Mouse (Mus musculus): ENCODE results near the gene Pum1. TPM values are rescaled to one million over a fixed set of nuclear protein-coding genes. Genes with fewer than 3 reads are reported as not detected.

Gene Pum1
- total and polyA plus RNA-seq, 3 experiments: 42.7 to 122 (median 43.5) TPM

DNA sequence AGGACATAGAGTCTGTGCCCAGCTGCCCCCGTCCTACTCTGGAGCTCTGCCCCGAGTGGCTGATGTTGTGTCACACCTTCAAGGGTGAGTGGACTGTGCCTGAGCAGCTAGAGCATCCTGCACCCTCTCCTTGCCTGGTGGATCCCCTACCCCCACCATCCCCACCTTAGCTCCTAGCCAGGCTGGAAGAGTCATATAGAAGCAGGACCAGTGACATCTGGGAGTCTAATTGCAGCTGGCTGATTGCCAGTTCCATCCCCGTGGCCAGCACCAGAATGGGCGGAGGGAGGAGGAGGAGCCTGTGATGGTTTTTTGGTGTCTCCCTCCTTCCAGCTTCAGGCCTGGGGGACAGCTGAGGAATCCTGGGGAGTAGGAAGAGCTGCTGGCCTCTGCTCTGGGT is 136.0 kb downstream of the Pum1 start:
- DNase-seq (ENCODE audit: low spot score) (no peak), ATAC-seq (ENCODE audit: extremely low read depth, insufficient number of reproducible peaks, low FRiP score, poor library complexity, severe bottlenecking) (no peak)
- Histone ChIP-seq H3K36me3 (replicated peaks) (no peaks in the 10 kb centered on the region), H3K27me3 (ENCODE audit: insufficient read depth, low read length) (peaks cover 36% of the 10 kb centered on the region), H3K9me3 (replicated peaks) (no peaks in the 10 kb centered on the region), H3K4me3 (ENCODE audit: low read depth, low read length) (no peak overlapping the region), H3K4me1 (ENCODE audit: insufficient read depth, low read depth, low read length) (no peaks in the 10 kb centered on the region)
- no peak for TF ChIP-seq GATA1 (IDR thresholded peaks at IDR 0.05; ENCODE audit: borderline replicate concordance, low read length)
- TF ChIP-seq CTCF (IDR thresholded peaks at IDR 0.05; ENCODE audit: low read depth, low read length): no peak
- no peak for TF ChIP-seq GATA2 (IDR thresholded peaks at IDR 0.05; ENCODE audit: borderline replicate concordance, low read depth, low read length)
- TF ChIP-seq POLR2AphosphoS5 (IDR thresholded peaks at IDR 0.05; ENCODE audit: insufficient replicate concordance, low read depth, low read length): no peak
- TF ChIP-seq TAL1 (conservative IDR thresholded peaks at IDR 0.05; ENCODE audit: low read depth, low read length): no peak

- ATAC-seq (ENCODE audit: extremely low read depth, insufficient number of reproducible peaks, low FRiP score, poor library complexity, severe bottlenecking): no peak
- Histone ChIP-seq H3K36me3 (replicated peaks) (no peaks in the 10 kb centered on the region), H3K9me3 (replicated peaks) (no peaks in the 10 kb centered on the region), H3K4me1 (ENCODE audit: insufficient read depth, low read depth, low read length) (no peaks in the 10 kb centered on the region), H3K4me3 (ENCODE audit: low read depth, low read length) (no peak overlapping the region), H3K27me3 (ENCODE audit: insufficient read depth, low read length) (peaks cover 33% of the 10 kb centered on the region)
- TF ChIP-seq GATA1 (IDR thresholded peaks at IDR 0.05; ENCODE audit: borderline replicate concordance, low read length): no peak
- no peak for TF ChIP-seq CTCF (IDR thresholded peaks at IDR 0.05; ENCODE audit: low read depth, low read length)
- TF ChIP-seq TAL1 (conservative IDR thresholded peaks at IDR 0.05; ENCODE audit: low read depth, low read length): no peak
- no peak for TF ChIP-seq POLR2AphosphoS5 (IDR thresholded peaks at IDR 0.05; ENCODE audit: insufficient replicate concordance, low read depth, low read length)
- TF ChIP-seq GATA2 (IDR thresholded peaks at IDR 0.05; ENCODE audit: borderline replicate concordance, low read depth, low read length): no peak
- no peak for DNase-seq (ENCODE audit: low spot score)
These were observed 136.5 kb downstream of the Pum1 start for GRCm38 (mm10) chr4:130799582-130799981.

DNA sequence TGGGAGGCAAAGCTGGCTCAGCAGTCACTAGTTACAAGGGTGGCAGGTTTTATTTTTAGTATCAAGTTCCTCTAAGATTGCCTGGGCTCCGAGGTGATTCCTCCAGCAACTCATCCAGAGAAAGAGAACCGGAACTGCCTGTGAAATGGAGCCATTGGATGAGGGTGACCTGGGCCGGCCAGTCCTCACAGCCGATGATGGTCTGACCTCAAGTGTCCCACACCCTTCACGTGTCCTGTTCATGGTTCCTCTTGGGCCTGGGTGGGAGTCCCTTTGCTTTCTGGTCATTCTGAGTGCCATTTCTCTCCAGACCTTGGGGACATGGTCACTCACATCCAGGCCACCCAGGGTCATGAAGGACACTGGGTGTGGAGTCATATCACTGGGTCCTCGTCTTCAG is 137.0 kb downstream of the Pum1 start:
- TF ChIP-seq GATA1 (IDR thresholded peaks at IDR 0.05; ENCODE audit: borderline replicate concordance, low read length) (no peak), POLR2AphosphoS5 (IDR thresholded peaks at IDR 0.05; ENCODE audit: insufficient replicate concordance, low read depth, low read length) (no peak), TAL1 (conservative IDR thresholded peaks at IDR 0.05; ENCODE audit: low read depth, low read length) (no peak), CTCF (IDR thresholded peaks at IDR 0.05; ENCODE audit: low read depth, low read length) (no peak), GATA2 (IDR thresholded peaks at IDR 0.05; ENCODE audit: borderline replicate concordance, low read depth, low read length) (no peak)
- peaks cover 39% of the 10 kb centered on the region for H3K27me3 ChIP-seq (ENCODE audit: insufficient read depth, low read length)
- H3K4me3 ChIP-seq (ENCODE audit: low read depth, low read length): no peak overlapping the region
- H3K9me3 ChIP-seq (replicated peaks): no peaks in the 10 kb centered on the region
- H3K36me3 ChIP-seq (replicated peaks): no peaks in the 10 kb centered on the region
- no peaks in the 10 kb centered on the region for H3K4me1 ChIP-seq (ENCODE audit: insufficient read depth, low read depth, low read length)
- DNase-seq (ENCODE audit: low spot score) (no peak), ATAC-seq (ENCODE audit: extremely low read depth, insufficient number of reproducible peaks, low FRiP score, poor library complexity, severe bottlenecking) (no peak)

DNA sequence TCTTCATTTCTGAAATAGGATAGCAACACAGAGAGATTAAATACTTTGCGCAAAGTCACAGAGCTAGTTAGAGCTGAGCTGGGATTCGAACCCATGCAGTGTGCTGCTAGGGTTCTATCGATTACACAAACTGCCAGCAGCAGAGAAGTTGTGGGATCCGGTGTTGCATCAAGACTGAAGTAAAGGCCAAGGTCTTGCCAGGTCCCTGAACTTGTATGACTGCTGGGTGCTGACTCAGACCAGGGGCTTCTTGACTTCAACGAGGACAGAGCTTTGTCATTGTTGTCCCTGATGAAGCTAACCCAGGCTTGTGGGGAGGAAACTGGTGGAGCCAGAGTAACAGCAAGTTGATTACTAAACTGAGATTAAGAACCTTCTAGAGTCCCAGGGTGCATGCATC is 138.1 kb downstream of the Pum1 start:
- ATAC-seq (ENCODE audit: extremely low read depth, insufficient number of reproducible peaks, low FRiP score, poor library complexity, severe bottlenecking) (no peak), DNase-seq (ENCODE audit: low spot score) (no peak)
- Histone ChIP-seq H3K27me3 (ENCODE audit: insufficient read depth, low read length) (peaks cover 33% of the 10 kb centered on the region), H3K4me3 (ENCODE audit: low read depth, low read length) (no peak overlapping the region), H3K4me1 (ENCODE audit: insufficient read depth, low read depth, low read length) (no peaks in the 10 kb centered on the region), H3K9me3 (replicated peaks) (no peaks in the 10 kb centered on the region), H3K36me3 (replicated peaks) (no peaks in the 10 kb centered on the region)
- TF ChIP-seq GATA1 (IDR thresholded peaks at IDR 0.05; ENCODE audit: borderline replicate concordance, low read length) (no peak), TAL1 (conservative IDR thresholded peaks at IDR 0.05; ENCODE audit: low read depth, low read length) (no peak), GATA2 (IDR thresholded peaks at IDR 0.05; ENCODE audit: borderline replicate concordance, low read depth, low read length) (no peak), POLR2AphosphoS5 (IDR thresholded peaks at IDR 0.05; ENCODE audit: insufficient replicate concordance, low read depth, low read length) (no peak), CTCF (IDR thresholded peaks at IDR 0.05; ENCODE audit: low read depth, low read length) (no peak)

DNA sequence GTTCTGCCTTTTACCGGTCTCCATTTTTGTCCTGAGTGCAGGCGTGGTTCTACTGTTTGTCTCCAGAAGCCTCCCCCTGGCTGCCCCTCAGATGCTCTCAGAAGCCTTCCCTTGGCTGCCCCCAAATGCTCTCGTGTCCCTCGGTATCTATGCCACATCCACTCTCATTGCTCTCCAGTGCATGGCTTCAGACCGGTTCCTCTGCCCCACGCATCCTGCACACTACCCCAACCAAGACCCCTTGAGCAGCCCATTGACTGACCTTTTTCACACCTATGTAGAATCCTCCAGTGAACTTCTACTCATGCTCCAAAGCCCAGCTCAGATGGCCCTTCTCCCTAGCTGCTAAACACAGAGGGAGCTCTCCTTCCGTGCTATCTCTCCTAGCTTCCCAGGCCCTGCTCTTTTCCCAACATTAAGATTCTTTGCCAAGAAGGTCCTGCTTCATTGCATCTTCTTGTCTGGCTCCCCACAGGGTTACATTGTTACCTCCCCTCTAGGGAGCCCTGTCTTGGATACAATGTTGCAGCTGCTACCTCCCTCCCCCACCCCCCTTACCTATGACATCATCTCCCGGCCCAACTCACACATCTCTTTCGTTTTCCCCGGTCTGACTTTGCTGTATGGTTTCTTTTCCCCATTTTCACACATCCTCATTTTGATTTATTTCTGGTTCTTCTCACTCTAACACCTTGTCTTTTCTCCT is 138.7 kb downstream of the Pum1 start:
- no peaks in the 10 kb centered on the region for H3K4me1 ChIP-seq (ENCODE audit: insufficient read depth, low read depth, low read length)
- H3K36me3 ChIP-seq (replicated peaks): no peaks in the 10 kb centered on the region
- no peak overlapping the region for H3K4me3 ChIP-seq (ENCODE audit: low read depth, low read length)
- ATAC-seq (ENCODE audit: extremely low read depth, insufficient number of reproducible peaks, low FRiP score, poor library complexity, severe bottlenecking) (no peak), DNase-seq (ENCODE audit: low spot score) (no peak)
- peaks cover 33% of the 10 kb centered on the region for H3K27me3 ChIP-seq (ENCODE audit: insufficient read depth, low read length)
- TF ChIP-seq POLR2AphosphoS5 (IDR thresholded peaks at IDR 0.05; ENCODE audit: insufficient replicate concordance, low read depth, low read length): no peak
- TF ChIP-seq CTCF (IDR thresholded peaks at IDR 0.05; ENCODE audit: low read depth, low read length): no peak
- no peak for TF ChIP-seq GATA1 (IDR thresholded peaks at IDR 0.05; ENCODE audit: borderline replicate concordance, low read length)
- TF ChIP-seq GATA2 (IDR thresholded peaks at IDR 0.05; ENCODE audit: borderline replicate concordance, low read depth, low read length): no peak
- no peak for TF ChIP-seq TAL1 (conservative IDR thresholded peaks at IDR 0.05; ENCODE audit: low read depth, low read length)
- H3K9me3 ChIP-seq (replicated peaks): no peaks in the 10 kb centered on the region

GRCm38 (mm10) chr4:130803591-130803990 is 140.5 kb downstream of the Pum1 start:
- ATAC-seq (ENCODE audit: extremely low read depth, insufficient number of reproducible peaks, low FRiP score, poor library complexity, severe bottlenecking): no peak
- Histone ChIP-seq H3K27me3 (ENCODE audit: insufficient read depth, low read length) (peaks cover 23% of the 10 kb centered on the region), H3K9me3 (replicated peaks) (no peaks in the 10 kb centered on the region), H3K36me3 (replicated peaks) (no peaks in the 10 kb centered on the region), H3K4me3 (ENCODE audit: low read depth, low read length) (no peak overlapping the region), H3K4me1 (ENCODE audit: insufficient read depth, low read depth, low read length) (no peaks in the 10 kb centered on the region)
- TF ChIP-seq CTCF (IDR thresholded peaks at IDR 0.05; ENCODE audit: low read depth, low read length): no peak
- no peak for TF ChIP-seq GATA1 (IDR thresholded peaks at IDR 0.05; ENCODE audit: borderline replicate concordance, low read length)
- TF ChIP-seq POLR2AphosphoS5 (IDR thresholded peaks at IDR 0.05; ENCODE audit: insufficient replicate concordance, low read depth, low read length): no peak
- TF ChIP-seq TAL1 (conservative IDR thresholded peaks at IDR 0.05; ENCODE audit: low read depth, low read length): no peak
- no peak for TF ChIP-seq GATA2 (IDR thresholded peaks at IDR 0.05; ENCODE audit: borderline replicate concordance, low read depth, low read length)
- no peak for DNase-seq (ENCODE audit: low spot score)

Measured in G1E (cell line).